Mouse (Mus musculus) forebrain, postnatal 0 days (tissue): ENCODE measurements around the gene 2310011J03Rik. TPM values are rescaled to one million over a fixed set of nuclear protein-coding genes. Genes with fewer than 3 reads are reported as not detected.

Experiments
- ATAC-seq: fragments of 200-750 bp; cut with Nextera tagmentation; 2 replicates; pipeline ENCODE4 v1.8.0; 2017; ENCODE audit warnings: mild to moderate bottlenecking, moderate library complexity
- DNase-seq: peaks from one replicate; pipeline ENCODE4 v3.0.0-alpha.2; 2015
- H3K27ac ChIP-seq: fragments of 300-500 bp; sonication (generic); 2 replicates; pipeline ENCODE4 v1.5.1; 2014; ENCODE audit warnings: low read depth, mild to moderate bottlenecking, antibody characterized with exemption, low read length, moderate library complexity, mixed read lengths
- H3K27me3 ChIP-seq: fragments of 300-500 bp; sonication (generic); 2 replicates; pipeline ENCODE4 v1.6.1; 2014; ENCODE audit warnings: mild to moderate bottlenecking, low read length, mixed read lengths; ENCODE audit not compliant: insufficient read depth
- H3K36me3 ChIP-seq: fragments of 300-500 bp; sonication (generic); 2 replicates; pipeline ENCODE4 v1.6.1; 2014; ENCODE audit warnings: mild to moderate bottlenecking, moderate library complexity; ENCODE audit not compliant: insufficient read depth
- H3K4me1 ChIP-seq: fragments of 300-500 bp; sonication (generic); 2 replicates; pipeline ENCODE4 v1.6.1; 2014; ENCODE audit warnings: antibody characterized with exemption; ENCODE audit not compliant: insufficient read depth
- H3K4me2 ChIP-seq: fragments of 300-500 bp; sonication (generic); 2 replicates; pipeline ENCODE4 v1.6.1; 2014; ENCODE audit warnings: low read depth, mild to moderate bottlenecking, moderate library complexity
- H3K4me3 ChIP-seq: fragments of 300-500 bp; sonication (generic); 2 replicates; pipeline ENCODE4 v1.5.1; 2014; ENCODE audit warnings: low read depth, low read length, mixed read lengths
- H3K9ac ChIP-seq: fragments of 300-500 bp; sonication (generic); 2 replicates; pipeline ENCODE4 v1.6.1; 2014; ENCODE audit warnings: mild to moderate bottlenecking
- H3K9me3 ChIP-seq: fragments of 300-500 bp; sonication (generic); 2 replicates; pipeline ENCODE4 v1.6.1; 2016; ENCODE audit warnings: low read length
- CTCF ChIP-seq: sonication (generic); IDR thresholded peaks from 2 replicates; pipeline ENCODE4 v1.5.1; 2016; ENCODE audit warnings: antibody characterized with exemption, control low read depth, low read depth
- WGBS: fragments of 180-500 bp; shearing (Covaris S2); extraction: QIAGEN DNeasy Blood & Tissue Kit; methylation state at CpG from one replicate; pipeline ENCODE4 v1.1.7; 2014; 5-methylcytosine and 5-hydroxymethylcytosine counted together
- polyA plus RNA-seq: library from polyadenylated mRNA; unstranded; fragments of >200 nt; fragmentation: Nextera tagmentation; extraction: Ambion mirVana; gene quantifications from 2 replicates; pipeline ENCODE4 v1.2.1, GENCODE M21; 2015
- total RNA-seq: library from RNA; depleted of rRNA; stranded (reverse); fragments of >200 nt; gene quantifications from 2 replicates; pipeline ENCODE4 v1.2.3, GENCODE M21; 2014

2310011J03Rik gene
- total and polyA plus RNA-seq, 2 experiments from 2014 or later, result 22.8 to 32.4 TPM

- Histone ChIP-seq H3K36me3 (no peaks in the 10 kb centered on the region), H3K4me1 (peaks cover 7% of the 10 kb centered on the region; the same call in 1 of the 2 replicates), H3K4me2 (peak overlapping the region; percentile 49), H3K27me3 (peaks cover 70% of the 10 kb centered on the region), H3K27ac (no peak overlapping the region), H3K4me3 (peak overlapping the region; percentile 33), H3K9ac (0 out of 2 replicates have a peak overlapping the region, but pooled peaks have one; percentile 18), H3K9me3 (no peaks in the 10 kb centered on the region)
- under 1% methylated on average over 29 of the region's 33 CpGs for WGBS
- DNase-seq (peak; percentile 79), ATAC-seq (peak; percentile 86)
- no peak for TF ChIP-seq CTCF
Observed at GRCm38 (mm10) chr10:80342749-80343424, 22.6 kb upstream of the 2310011J03Rik start.

GRCm38 (mm10) chr10:80342305-80342748 lies 22.0 kb upstream of the 2310011J03Rik start:
- Histone ChIP-seq H3K9me3 (no peaks in the 10 kb centered on the region), H3K4me2 (peak overlapping the region; percentile 49), H3K4me3 (peak overlapping the region; percentile 33), H3K27ac (no peak overlapping the region), H3K36me3 (no peaks in the 10 kb centered on the region), H3K27me3 (peaks cover 65% of the 10 kb centered on the region), H3K4me1 (peaks cover 7% of the 10 kb centered on the region; the same call in 1 of the 2 replicates), H3K9ac (no peak overlapping the region)
- no peak for DNase-seq
- WGBS, result 4% methylated on average over 26 of the region's 26 CpGs
- TF ChIP-seq CTCF, result no peak
- ATAC-seq, result no peak; the same call in 1 of the 2 replicates

- Histone ChIP-seq H3K9ac (no peak overlapping the region), H3K27me3 (peaks cover 61% of the 10 kb centered on the region), H3K4me1 (peaks cover 7% of the 10 kb centered on the region; the same call in 1 of the 2 replicates), H3K9me3 (no peaks in the 10 kb centered on the region), H3K4me3 (peak overlapping the region; percentile 33), H3K36me3 (no peaks in the 10 kb centered on the region), H3K4me2 (peak overlapping the region; percentile 49; the same call in 1 of the 2 replicates), H3K27ac (no peak overlapping the region)
- TF ChIP-seq CTCF, result no peak
- ATAC-seq (no peak), DNase-seq (no peak)
- WGBS, result 4% methylated on average over 43 of the region's 47 CpGs
Observed at GRCm38 (mm10) chr10:80341491-80342304, 21.4 kb upstream of the 2310011J03Rik start.

GRCm38 (mm10) chr10:80341026-80341425 lies 20.7 kb upstream of the 2310011J03Rik start:
- H3K27ac ChIP-seq, result no peak overlapping the region
- no peak for TF ChIP-seq CTCF
- ATAC-seq (no peak), DNase-seq (no peak)
- no peaks in the 10 kb centered on the region for H3K9me3 ChIP-seq
- H3K4me2 ChIP-seq, result no peak overlapping the region
- peaks cover 7% of the 10 kb centered on the region; the same call in 1 of the 2 replicates for H3K4me1 ChIP-seq
- WGBS, result 16% methylated on average over 21 of the region's 21 CpGs
- H3K4me3 ChIP-seq, result no peak overlapping the region
- H3K27me3 ChIP-seq, result peaks cover 57% of the 10 kb centered on the region
- no peak overlapping the region for H3K9ac ChIP-seq
- H3K36me3 ChIP-seq, result no peaks in the 10 kb centered on the region

- Histone ChIP-seq H3K4me1 (peaks cover 7% of the 10 kb centered on the region; the same call in 1 of the 2 replicates), H3K27ac (no peak overlapping the region), H3K9me3 (no peaks in the 10 kb centered on the region), H3K36me3 (no peaks in the 10 kb centered on the region), H3K27me3 (peaks cover 49% of the 10 kb centered on the region), H3K4me3 (no peak overlapping the region), H3K9ac (no peak overlapping the region), H3K4me2 (no peak overlapping the region)
- ATAC-seq (peak; percentile 52), DNase-seq (peak; percentile 86)
- TF ChIP-seq CTCF, result peak; percentile 93
- WGBS, result 24% methylated on average over 19 of the region's 19 CpGs
Observed at GRCm38 (mm10) chr10:80339941-80340750, 19.8 kb upstream of the 2310011J03Rik start.

GRCm38 (mm10) chr10:80336263-80336662 lies 15.9 kb upstream of the 2310011J03Rik start:
- H3K4me2 ChIP-seq, result no peak overlapping the region
- H3K9ac ChIP-seq, result no peak overlapping the region
- DNase-seq (no peak), ATAC-seq (no peak)
- H3K9me3 ChIP-seq, result no peaks in the 10 kb centered on the region
- peaks cover 11% of the 10 kb centered on the region for H3K27me3 ChIP-seq
- TF ChIP-seq CTCF, result no peak
- no peaks in the 10 kb centered on the region for H3K36me3 ChIP-seq
- no peak overlapping the region for H3K27ac ChIP-seq
- no peaks in the 10 kb centered on the region for H3K4me1 ChIP-seq
- H3K4me3 ChIP-seq, result no peak overlapping the region
- WGBS, result 91% methylated on average over 12 of the region's 12 CpGs
